Mouse (Mus musculus) stomach, embryonic 16.5 days (tissue): Measurements from ENCODE around the gene Mlec. TPM values are rescaled to one million over a fixed set of nuclear protein-coding genes. Genes with fewer than 3 reads are reported as not detected.

Experiments
- ATAC-seq: fragments of 200-750 bp; cut with Nextera tagmentation; 2 replicates; pipeline ENCODE4 v1.8.0; 2017; ENCODE audit warnings: moderate number of reproducible peaks, moderate TSS enrichment; ENCODE audit not compliant: insufficient read depth, low FRiP score
- H3K27ac ChIP-seq: fragments of 300-500 bp; sonication (generic); 2 replicates; pipeline ENCODE4 v1.5.1; 2014; ENCODE audit warnings: low read length
- H3K27me3 ChIP-seq: fragments of 300-500 bp; sonication (generic); 2 replicates; pipeline ENCODE4 v1.6.1; 2014; ENCODE audit warnings: low read length, control low read depth, mixed read lengths; ENCODE audit not compliant: control insufficient read depth, insufficient read depth
- H3K36me3 ChIP-seq: fragments of 300-500 bp; sonication (generic); 2 replicates; pipeline ENCODE4 v1.6.1; 2014; ENCODE audit warnings: low read length; ENCODE audit not compliant: control insufficient read depth, insufficient read depth
- H3K4me1 ChIP-seq: fragments of 300-500 bp; sonication (generic); 2 replicates; pipeline ENCODE4 v1.6.1; 2014; ENCODE audit warnings: low read length, control low read depth, mixed read lengths; ENCODE audit not compliant: control insufficient read depth, insufficient read depth
- H3K4me2 ChIP-seq: fragments of 300-500 bp; sonication (generic); 2 replicates; pipeline ENCODE4 v1.6.1; 2014; ENCODE audit warnings: low read depth, low read length, mixed read lengths
- H3K4me3 ChIP-seq: fragments of 300-500 bp; sonication (generic); replicated peaks from 2 replicates; pipeline ENCODE4 v1.5.1; 2014; ENCODE audit warnings: mild to moderate bottlenecking, low read length
- H3K9ac ChIP-seq: fragments of 300-500 bp; sonication (generic); 2 replicates; pipeline ENCODE4 v1.6.1; 2014; ENCODE audit warnings: low read length
- H3K9me3 ChIP-seq: fragments of 300-500 bp; sonication (generic); replicated peaks from 2 replicates; pipeline ENCODE4 v1.6.1; 2016; ENCODE audit warnings: low read length, control low read depth; ENCODE audit not compliant: control insufficient read depth
- WGBS: fragments of 180-500 bp; shearing (Covaris S2); extraction: QIAGEN DNeasy Blood & Tissue Kit; methylation state at CpG from one replicate; pipeline ENCODE4 v1.1.7; 2014; 5-methylcytosine and 5-hydroxymethylcytosine counted together
- polyA plus RNA-seq: library from polyadenylated mRNA; unstranded; fragments of >200 nt; fragmentation: Nextera tagmentation; extraction: Ambion mirVana; gene quantifications from 2 replicates; pipeline ENCODE4 v1.2.1, GENCODE M21; 2015

Mlec gene
- polyA plus RNA-seq, 1 experiment from 2014 or later = 68.8 TPM

DNA sequence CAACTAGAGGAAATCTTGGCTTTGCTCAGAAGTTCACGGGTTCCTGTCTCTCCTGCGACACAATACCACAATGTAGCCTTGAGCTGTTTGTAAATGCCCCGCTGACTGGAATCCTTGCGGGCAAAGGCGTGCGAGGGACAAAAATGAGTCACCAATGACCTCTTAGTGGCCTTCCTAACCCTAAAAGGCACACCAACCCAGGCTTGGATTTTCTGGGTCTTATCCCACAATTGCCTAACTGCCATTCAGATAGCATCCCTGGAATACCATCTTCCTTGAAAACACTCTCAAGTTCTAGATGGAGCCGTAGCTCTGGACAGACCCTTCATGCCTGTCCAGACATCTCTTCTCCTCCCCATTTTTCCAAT is 34.8 kb upstream of the Mlec start:
- WGBS = 13% methylated on average over 7 of the region's 7 CpGs
- no peak for ATAC-seq
- peaks cover 37% of the 10 kb centered on the region for H3K27me3 ChIP-seq

DNA sequence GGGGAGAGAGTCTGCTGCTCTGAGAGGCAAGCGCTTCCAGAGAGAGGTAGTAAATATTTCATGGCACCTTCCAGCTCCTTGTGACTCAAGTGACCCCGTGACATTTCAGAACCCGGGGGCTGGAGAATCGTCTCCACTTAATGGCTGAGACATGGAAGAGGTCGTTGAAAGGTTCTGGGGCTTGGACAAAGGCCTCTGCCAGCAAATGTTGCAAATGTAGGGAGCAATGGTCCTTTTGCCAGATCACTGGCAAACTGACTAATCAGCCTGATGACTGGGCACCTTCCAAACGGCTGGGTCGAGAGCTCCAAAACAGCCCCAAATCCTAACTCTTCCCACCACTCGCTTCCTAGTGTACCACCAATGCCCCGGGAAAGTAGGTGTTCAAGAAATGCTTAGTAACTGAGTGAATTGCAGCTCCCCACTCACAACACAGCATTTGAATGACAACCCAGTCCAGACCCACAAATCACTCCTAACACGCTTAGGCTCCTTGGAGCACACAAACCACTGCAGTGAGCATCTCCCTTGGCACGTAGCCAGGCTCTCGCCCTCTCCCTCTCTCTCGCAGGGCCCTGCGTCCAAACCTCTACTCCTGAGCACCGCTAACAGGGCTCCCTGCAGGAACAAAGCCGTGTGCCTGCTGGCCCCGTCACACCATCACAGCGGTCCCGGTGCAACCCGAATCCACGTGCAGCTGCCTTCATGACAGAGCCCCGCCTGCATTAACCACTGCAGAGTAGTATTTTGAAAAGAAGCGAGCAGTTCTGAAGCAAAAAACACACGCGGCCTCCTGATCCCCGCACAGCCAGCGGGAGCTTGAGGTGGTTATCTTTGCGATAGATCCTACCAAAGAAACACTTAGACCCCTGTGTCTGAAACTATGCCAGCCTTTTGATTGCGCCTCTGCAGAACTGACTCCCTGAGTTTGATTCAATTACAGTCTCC is 34.2 kb upstream of the Mlec start:
- H3K9ac ChIP-seq = no peak overlapping the region
- no peaks in the 10 kb centered on the region for H3K36me3 ChIP-seq
- peaks cover 37% of the 10 kb centered on the region for H3K27me3 ChIP-seq
- ATAC-seq = no peak
- H3K27ac ChIP-seq = no peak overlapping the region
- H3K4me1 ChIP-seq = peaks cover 15% of the 10 kb centered on the region
- H3K9me3 ChIP-seq = no peaks in the 10 kb centered on the region; the same call in 1 of the 2 replicates
- WGBS = 11% methylated on average over 29 of the region's 29 CpGs
- no peak overlapping the region for H3K4me3 ChIP-seq
- no peak overlapping the region for H3K4me2 ChIP-seq

More for the DNA sequence above, 34.8 kb upstream of the Mlec start:
- Histone ChIP-seq H3K9me3 (no peaks in the 10 kb centered on the region; the same call in 1 of the 2 replicates), H3K4me2 (peak overlapping the region; percentile 100), H3K4me3 (peak overlapping the region; percentile 57), H3K27ac (no peak overlapping the region), H3K4me1 (peaks cover 15% of the 10 kb centered on the region), H3K9ac (no peak overlapping the region), H3K36me3 (no peaks in the 10 kb centered on the region)

DNA sequence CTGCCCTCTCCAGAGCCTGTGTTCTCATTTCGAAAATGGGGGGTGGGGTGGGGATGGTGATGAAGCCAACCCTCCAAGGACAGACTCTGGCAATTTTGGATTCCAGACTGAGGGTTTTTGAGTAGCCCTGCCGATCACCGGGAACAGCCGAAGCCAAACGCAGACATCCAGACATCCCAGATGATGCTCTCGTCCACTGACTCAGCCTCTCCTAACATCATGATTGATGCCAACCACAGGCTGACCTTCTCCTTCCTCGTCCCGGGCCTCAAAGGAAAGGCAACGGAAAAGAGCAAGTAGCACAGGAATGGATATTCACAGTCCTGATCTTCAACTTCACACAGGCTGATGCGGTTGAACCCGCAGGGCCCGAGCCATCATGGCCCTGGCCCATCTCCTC is 32.1 kb upstream of the Mlec start:
- no peak for ATAC-seq
- no peaks in the 10 kb centered on the region for H3K36me3 ChIP-seq
- H3K4me3 ChIP-seq = no peak overlapping the region
- peaks cover 19% of the 10 kb centered on the region for H3K4me1 ChIP-seq
- no peak overlapping the region for H3K4me2 ChIP-seq
- no peaks in the 10 kb centered on the region; the same call in 1 of the 2 replicates for H3K9me3 ChIP-seq
- peaks cover 37% of the 10 kb centered on the region for H3K27me3 ChIP-seq
- H3K27ac ChIP-seq = no peak overlapping the region
- H3K9ac ChIP-seq = no peak overlapping the region
- WGBS = 68% methylated on average over 12 of the region's 12 CpGs

DNA sequence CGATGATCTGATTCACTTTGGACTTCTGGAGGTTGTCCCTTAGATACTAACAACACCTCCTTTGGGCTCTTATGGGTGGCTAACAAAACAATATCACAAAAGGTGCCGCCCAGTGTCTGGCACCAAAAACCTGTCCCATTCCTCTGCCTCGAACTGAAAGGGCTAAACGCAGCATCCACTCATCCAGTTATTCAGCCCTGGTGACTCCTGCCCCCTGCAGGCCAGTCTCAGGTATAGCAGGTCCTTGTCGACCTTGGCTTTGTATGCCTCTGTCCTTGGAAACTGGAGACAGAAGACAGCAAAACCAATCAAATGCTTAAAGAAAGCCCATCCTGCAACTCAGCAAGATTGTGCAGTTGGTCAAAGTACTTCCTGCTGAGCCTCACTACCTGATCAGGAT is 30.8 kb upstream of the Mlec start:
- H3K27me3 ChIP-seq = peaks cover 37% of the 10 kb centered on the region

GRCm38 (mm10) chr5:115187188-115188131 is 29.5 kb upstream of the Mlec start:
- H3K9me3 ChIP-seq = no peaks in the 10 kb centered on the region; the same call in 1 of the 2 replicates
- 21% methylated on average over 26 of the region's 26 CpGs for WGBS
- H3K9ac ChIP-seq = no peak overlapping the region; the same call in 1 of the 2 replicates
- peak overlapping the region; percentile 33 for H3K4me2 ChIP-seq
- peak overlapping the region; percentile 9; the same call in 1 of the 2 replicates for H3K27ac ChIP-seq
- peak; percentile 78 for ATAC-seq
- H3K4me3 ChIP-seq = peak overlapping the region; percentile 15; the same call in 1 of the 2 replicates
- no peaks in the 10 kb centered on the region for H3K36me3 ChIP-seq
- peaks cover 11% of the 10 kb centered on the region for H3K4me1 ChIP-seq
- H3K27me3 ChIP-seq = peaks cover 25% of the 10 kb centered on the region

More for the DNA sequence above, 30.8 kb upstream of the Mlec start:
- H3K9ac ChIP-seq = no peak overlapping the region
- no peak overlapping the region for H3K4me3 ChIP-seq
- H3K36me3 ChIP-seq = no peaks in the 10 kb centered on the region
- 51% methylated on average over 5 of the region's 5 CpGs for WGBS
- no peak overlapping the region for H3K4me2 ChIP-seq
- H3K4me1 ChIP-seq = peaks cover 19% of the 10 kb centered on the region
- ATAC-seq = no peak
- H3K9me3 ChIP-seq = no peaks in the 10 kb centered on the region; the same call in 1 of the 2 replicates
- H3K27ac ChIP-seq = no peak overlapping the region

GRCm38 (mm10) chr5:115186371-115187073 is 28.5 kb upstream of the Mlec start:
- Histone ChIP-seq H3K9ac (0 out of 2 replicates have a peak overlapping the region, but pooled peaks have one; percentile 21), H3K4me1 (peaks cover 11% of the 10 kb centered on the region), H3K36me3 (no peaks in the 10 kb centered on the region), H3K27me3 (peaks cover 16% of the 10 kb centered on the region), H3K9me3 (no peaks in the 10 kb centered on the region; the same call in 1 of the 2 replicates), H3K4me2 (peak overlapping the region; percentile 33), H3K27ac (no peak overlapping the region), H3K4me3 (peak overlapping the region; percentile 15; the same call in 1 of the 2 replicates)
- no peak for ATAC-seq
- 35% methylated on average over 17 of the region's 17 CpGs for WGBS

DNA sequence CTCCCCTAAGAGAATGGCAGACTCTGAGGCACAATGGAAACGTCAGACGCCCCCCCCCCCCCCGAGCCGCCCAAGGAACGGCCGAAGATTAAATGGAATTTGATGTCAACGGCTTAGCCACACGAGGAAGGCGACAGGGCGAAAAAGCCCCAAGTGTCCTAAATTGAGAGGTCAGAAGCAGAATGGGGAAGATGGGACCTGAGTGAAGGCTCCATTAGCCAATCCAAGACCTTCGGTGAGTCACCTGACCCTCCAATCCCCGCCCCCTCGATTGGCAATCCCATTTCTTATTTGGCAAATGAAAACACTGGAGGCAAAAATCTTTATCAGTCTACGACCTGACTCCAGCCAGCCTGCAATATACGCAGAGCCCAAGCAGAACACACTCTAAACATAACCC is 26.7 kb upstream of the Mlec start:
- no peaks in the 10 kb centered on the region; the same call in 1 of the 2 replicates for H3K9me3 ChIP-seq
- H3K27ac ChIP-seq = no peak overlapping the region
- peaks cover 13% of the 10 kb centered on the region for H3K4me1 ChIP-seq
- no peak overlapping the region for H3K4me2 ChIP-seq
- 24% methylated on average over 15 of the region's 15 CpGs for WGBS
- no peak overlapping the region for H3K9ac ChIP-seq
- H3K27me3 ChIP-seq = no peaks in the 10 kb centered on the region
- ATAC-seq = no peak
- H3K36me3 ChIP-seq = no peaks in the 10 kb centered on the region
- no peak overlapping the region; the same call in 1 of the 2 replicates for H3K4me3 ChIP-seq

GRCm38 (mm10) chr5:115183482-115183881 is 25.5 kb upstream of the Mlec start:
- Histone ChIP-seq H3K9ac (no peak overlapping the region), H3K4me2 (no peak overlapping the region), H3K27ac (no peak overlapping the region), H3K27me3 (no peaks in the 10 kb centered on the region), H3K36me3 (no peaks in the 10 kb centered on the region), H3K4me3 (no peak overlapping the region), H3K4me1 (peaks cover 13% of the 10 kb centered on the region), H3K9me3 (no peaks in the 10 kb centered on the region; the same call in 1 of the 2 replicates)
- 39% methylated on average over 10 of the region's 10 CpGs for WGBS
- no peak for ATAC-seq
